Mouse (Mus musculus) midbrain, postnatal 0 days (tissue): ENCODE measurements at regions not wholly inside any gene's neighbourhood (a gene's known extent, or its start where the extent isn't known, plus 50 kb on each side); places are given as distances from the start of the nearest gene placed in this dataset.

Source experiments
- ATAC-seq: fragments of 200-750 bp; cut with Nextera tagmentation; 2 replicates; pipeline ENCODE4 v1.8.0; 2017; ENCODE audit warnings: moderate number of reproducible peaks, mild to moderate bottlenecking, moderate TSS enrichment, moderate library complexity; ENCODE audit not compliant: low FRiP score
- DNase-seq: peaks from one replicate; pipeline ENCODE4 v3.0.0-alpha.2; 2015; ENCODE audit warnings: low spot score
- H3K27ac ChIP-seq: fragments of 300-500 bp; sonication (generic); 2 replicates; pipeline ENCODE4 v1.5.1; 2014; ENCODE audit warnings: low read depth, mild to moderate bottlenecking, low read length, mixed read lengths
- H3K27me3 ChIP-seq: fragments of 300-500 bp; sonication (generic); 2 replicates; pipeline ENCODE4 v1.6.1; 2014; ENCODE audit warnings: low read length, control low read depth, mixed read lengths; ENCODE audit not compliant: insufficient read depth
- H3K36me3 ChIP-seq: fragments of 300-500 bp; sonication (generic); 2 replicates; pipeline ENCODE4 v1.6.1; 2014; ENCODE audit warnings: low read length, control low read depth, mixed read lengths; ENCODE audit not compliant: insufficient read depth
- H3K4me1 ChIP-seq: fragments of 300-500 bp; sonication (generic); 2 replicates; pipeline ENCODE4 v1.6.1; 2014; ENCODE audit warnings: mild to moderate bottlenecking, control low read depth, antibody characterized with exemption, low read length, mixed read lengths; ENCODE audit not compliant: insufficient read depth
- H3K4me2 ChIP-seq: fragments of 300-500 bp; sonication (generic); 2 replicates; pipeline ENCODE4 v1.6.1; 2014; ENCODE audit warnings: low read depth, mild to moderate bottlenecking, low read length, mixed read lengths; ENCODE audit not compliant: poor library complexity, severe bottlenecking
- H3K4me3 ChIP-seq: fragments of 300-500 bp; sonication (generic); 2 replicates; pipeline ENCODE4 v1.5.1; 2014; ENCODE audit warnings: low read depth, mild to moderate bottlenecking, low read length, moderate library complexity
- H3K9ac ChIP-seq: fragments of 300-500 bp; sonication (generic); replicated peaks from 2 replicates; pipeline ENCODE4 v1.6.1; 2014; ENCODE audit warnings: mild to moderate bottlenecking, low read length, moderate library complexity, mixed read lengths; ENCODE audit not compliant: poor library complexity, severe bottlenecking
- H3K9me3 ChIP-seq: fragments of 300-500 bp; sonication (generic); 2 replicates; pipeline ENCODE4 v1.6.1; 2016; ENCODE audit warnings: low read length, control low read depth
- CTCF ChIP-seq: IDR thresholded peaks from 2 replicates; pipeline ENCODE4 v1.5.1; 2016; ENCODE audit warnings: antibody characterized with exemption, mild to moderate bottlenecking
- WGBS: fragments of 180-500 bp; shearing (Covaris S2); extraction: QIAGEN DNeasy Blood & Tissue Kit; methylation state at CpG from one replicate; pipeline ENCODE4 v1.1.7; 2014; 5-methylcytosine and 5-hydroxymethylcytosine counted together

- no peaks in the 10 kb centered on the region for H3K4me1 ChIP-seq
- H3K36me3 ChIP-seq, result no peaks in the 10 kb centered on the region
- H3K27me3 ChIP-seq, result no peaks in the 10 kb centered on the region
- no peak; the same call in 1 of the 2 replicates for TF ChIP-seq CTCF
- no peaks in the 10 kb centered on the region for H3K9me3 ChIP-seq
- 66% methylated on average over 2 of the region's 2 CpGs for WGBS
- ATAC-seq, result no peak
- no peak overlapping the region for H3K4me3 ChIP-seq
- DNase-seq, result no peak
- no peak overlapping the region for H3K27ac ChIP-seq
- no peak overlapping the region for H3K4me2 ChIP-seq
- no peak overlapping the region for H3K9ac ChIP-seq
Measured at GRCm38 (mm10) chr5:33548800-33549199, 80.6 kb downstream of the Fam53a start.

GRCm38 (mm10) chr5:33543372-33543771, 86.1 kb downstream of the Fam53a start:
- ATAC-seq (no peak), DNase-seq (peak; percentile 46)
- peak; percentile 77 for TF ChIP-seq CTCF
- Histone ChIP-seq H3K9ac (no peak overlapping the region), H3K4me1 (peaks cover 6% of the 10 kb centered on the region; the same call in 1 of the 2 replicates), H3K36me3 (no peaks in the 10 kb centered on the region), H3K27me3 (peaks cover 6% of the 10 kb centered on the region; the same call in 1 of the 2 replicates), H3K9me3 (no peaks in the 10 kb centered on the region), H3K4me2 (no peak overlapping the region), H3K27ac (no peak overlapping the region), H3K4me3 (no peak overlapping the region)
- WGBS, result 18% methylated on average over 5 of the region's 5 CpGs

- H3K27ac ChIP-seq, result no peak overlapping the region
- WGBS, result 83% methylated on average over 3 of the region's 3 CpGs
- H3K27me3 ChIP-seq, result peaks cover 8% of the 10 kb centered on the region; the same call in 1 of the 2 replicates
Measured at GRCm38 (mm10) chr5:33542643-33543042, 86.8 kb downstream of the Fam53a start.

GRCm38 (mm10) chr5:33542000-33542554, 87.4 kb downstream of the Fam53a start:
- WGBS, result 51% methylated on average over 11 of the region's 11 CpGs
- no peak overlapping the region for H3K9ac ChIP-seq
- H3K4me3 ChIP-seq, result no peak overlapping the region
- peaks cover 11% of the 10 kb centered on the region; the same call in 1 of the 2 replicates for H3K27me3 ChIP-seq
- no peak overlapping the region for H3K27ac ChIP-seq
- DNase-seq, result peak; percentile 67
- no peak for ATAC-seq
- H3K4me1 ChIP-seq, result peaks cover 6% of the 10 kb centered on the region; the same call in 1 of the 2 replicates
- no peak overlapping the region for H3K4me2 ChIP-seq
- H3K36me3 ChIP-seq, result no peaks in the 10 kb centered on the region
- peak; percentile 35 for TF ChIP-seq CTCF
- H3K9me3 ChIP-seq, result no peaks in the 10 kb centered on the region

More at GRCm38 (mm10) chr5:33542643-33543042, 86.8 kb downstream of the Fam53a start:
- Histone ChIP-seq H3K9me3 (no peaks in the 10 kb centered on the region), H3K4me1 (peaks cover 6% of the 10 kb centered on the region; the same call in 1 of the 2 replicates), H3K36me3 (no peaks in the 10 kb centered on the region), H3K4me3 (no peak overlapping the region), H3K4me2 (no peak overlapping the region), H3K9ac (no peak overlapping the region)
- DNase-seq (no peak), ATAC-seq (no peak)
- TF ChIP-seq CTCF, result no peak

GRCm38 (mm10) chr5:33540259-33540658, 89.2 kb downstream of the Fam53a start:
- H3K4me1 ChIP-seq, result peaks cover 6% of the 10 kb centered on the region; the same call in 1 of the 2 replicates
- no peaks in the 10 kb centered on the region for H3K9me3 ChIP-seq
- WGBS, result 15% methylated on average over 23 of the region's 23 CpGs
- no peak overlapping the region for H3K27ac ChIP-seq
- H3K9ac ChIP-seq, result 0 out of 2 replicates have a peak overlapping the region, but pooled peaks have one; percentile 42
- no peaks in the 10 kb centered on the region for H3K36me3 ChIP-seq
- TF ChIP-seq CTCF, result no peak
- ATAC-seq (0 out of 2 replicates have a peak, but pooled peaks have one; percentile 25), DNase-seq (peak; percentile 28)
- peaks cover 22% of the 10 kb centered on the region for H3K27me3 ChIP-seq
- peak overlapping the region; percentile 18; the same call in 1 of the 2 replicates for H3K4me3 ChIP-seq
- H3K4me2 ChIP-seq, result peak overlapping the region; percentile 44

GRCm38 (mm10) chr5:33537429-33537828, 92.0 kb downstream of the Fam53a start:
- Histone ChIP-seq H3K9ac (no peak overlapping the region), H3K4me3 (no peak overlapping the region), H3K36me3 (no peaks in the 10 kb centered on the region), H3K4me2 (no peak overlapping the region), H3K9me3 (no peaks in the 10 kb centered on the region), H3K27ac (no peak overlapping the region), H3K27me3 (peaks cover 22% of the 10 kb centered on the region), H3K4me1 (peaks cover 13% of the 10 kb centered on the region; the same call in 1 of the 2 replicates)
- 27% methylated on average over 8 of the region's 8 CpGs for WGBS
- ATAC-seq (no peak), DNase-seq (no peak)
- no peak for TF ChIP-seq CTCF
